Mouse (Mus musculus): ENCODE measurements around the gene Apobec4. TPM values are rescaled to one million over a fixed set of nuclear protein-coding genes. Genes with fewer than 3 reads are reported as not detected.

The Apobec4 gene
- not detected for total RNA-seq (2021)

DNA sequence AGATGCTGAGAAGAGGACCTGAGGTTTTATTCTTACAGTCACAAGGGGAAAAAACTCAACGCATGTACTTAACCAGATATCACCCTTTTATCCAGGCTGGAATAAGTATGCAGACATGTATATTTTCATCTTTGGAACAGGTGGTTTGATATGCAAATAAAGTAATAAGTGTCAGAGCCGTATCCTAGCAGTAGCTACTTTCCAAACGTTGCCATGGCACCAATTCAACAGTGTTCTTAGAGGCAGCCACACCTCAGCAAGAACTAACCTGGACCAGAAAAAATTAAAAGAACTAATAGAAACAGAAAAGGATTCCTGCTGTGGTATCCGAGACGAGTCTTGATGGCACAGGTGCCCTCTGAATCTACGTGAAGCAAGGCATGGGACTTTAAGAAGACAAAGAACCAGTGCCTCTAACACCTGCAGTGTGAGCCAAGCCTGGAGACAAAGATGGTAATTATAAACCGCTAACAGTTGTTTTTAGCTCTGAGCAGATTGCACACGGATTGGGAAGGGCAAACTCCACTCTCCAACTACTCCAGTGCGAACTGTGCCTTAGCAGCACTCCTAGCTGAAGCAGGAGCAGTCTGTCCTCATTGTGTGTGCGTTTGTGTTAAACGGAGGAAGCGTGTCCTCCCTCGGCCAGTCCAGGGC is at the start of gene Apobec4:
Apobec4 (plus strand) TSS at position 240 of the 654 bp plus-strand sequence.
- intact Hi-C loops (cut with DNase I), result loop anchor here (10.0 kb wide), 1 partner anchor 356 kb away; the partner anchor contains the start of gene Colgalt2

DNA sequence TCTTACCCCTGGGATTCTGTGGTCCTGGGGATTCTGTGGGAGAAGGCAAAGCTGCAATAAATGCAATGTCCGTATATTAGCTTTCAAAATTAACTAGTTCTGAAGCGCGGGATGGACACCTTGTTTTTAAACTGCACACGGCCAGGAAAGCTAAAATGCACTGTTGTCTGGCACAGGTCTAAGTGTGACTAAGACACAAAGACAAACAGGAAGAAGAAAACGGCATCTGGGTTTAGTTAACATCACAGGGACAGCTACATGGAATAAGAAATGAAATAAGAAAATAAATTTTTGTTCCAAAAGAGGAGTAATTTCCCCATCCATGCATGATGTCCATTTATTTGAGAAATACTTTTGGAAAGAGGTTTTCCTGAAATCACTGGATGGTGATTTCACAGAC is 49.3 kb upstream of the Apobec4 start:
- intact Hi-C loops (cut with DNase I), result no loop called here
- no peak for DNase-seq (ENCODE audit: low spot score in 2 of 2)

More for the DNA sequence above, at the start of gene Apobec4:
- DNase-seq (ENCODE audit: low spot score in 2 of 2), result peak; percentile 60 to 82

DNA sequence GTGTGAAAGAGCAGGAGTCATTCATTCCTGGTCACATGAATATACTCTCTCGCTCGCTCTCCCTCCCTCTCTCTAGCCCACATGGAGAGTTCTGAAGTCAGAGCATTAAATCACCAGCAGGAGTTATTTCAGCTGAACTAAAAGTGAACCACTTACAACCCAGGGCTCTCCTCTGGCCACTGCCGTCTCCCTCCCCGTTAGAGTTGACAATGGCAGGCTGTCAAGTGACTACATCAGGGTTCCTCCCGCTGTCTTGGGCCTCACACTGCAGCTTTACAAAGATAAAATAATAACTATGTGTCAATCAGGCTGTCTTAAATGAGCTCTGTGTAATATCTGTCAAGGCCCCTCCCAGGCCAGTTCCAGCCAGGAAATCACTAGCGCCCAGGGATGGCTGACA is 47.4 kb upstream of the Apobec4 start:
- DNase-seq (ENCODE audit: low spot score in 2 of 2), result no peak
- intact Hi-C loops (cut with DNase I), result no loop called here

DNA sequence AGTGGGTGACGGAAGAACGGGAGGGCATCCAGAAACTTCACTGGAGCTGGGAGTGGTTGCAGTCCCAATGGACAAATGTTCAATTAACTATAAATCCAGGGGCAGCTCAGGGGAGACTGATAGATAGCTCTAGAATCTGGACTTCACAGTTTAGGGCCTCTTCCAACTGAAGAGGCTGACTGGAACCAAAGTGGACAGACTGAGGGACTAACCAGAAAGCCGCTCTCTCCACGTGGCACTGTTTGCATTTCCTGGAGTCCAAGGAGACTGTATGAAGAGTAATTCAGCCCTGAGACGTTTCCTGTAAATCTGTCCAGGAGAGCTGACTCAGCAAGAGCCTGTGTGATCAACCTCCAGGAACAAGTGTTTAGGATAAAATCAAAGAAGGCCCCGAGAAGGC is 46.4 kb upstream of the Apobec4 start:
- DNase-seq (ENCODE audit: low spot score in 2 of 2), result no peak
- intact Hi-C loops (cut with DNase I), result no loop called here

DNA sequence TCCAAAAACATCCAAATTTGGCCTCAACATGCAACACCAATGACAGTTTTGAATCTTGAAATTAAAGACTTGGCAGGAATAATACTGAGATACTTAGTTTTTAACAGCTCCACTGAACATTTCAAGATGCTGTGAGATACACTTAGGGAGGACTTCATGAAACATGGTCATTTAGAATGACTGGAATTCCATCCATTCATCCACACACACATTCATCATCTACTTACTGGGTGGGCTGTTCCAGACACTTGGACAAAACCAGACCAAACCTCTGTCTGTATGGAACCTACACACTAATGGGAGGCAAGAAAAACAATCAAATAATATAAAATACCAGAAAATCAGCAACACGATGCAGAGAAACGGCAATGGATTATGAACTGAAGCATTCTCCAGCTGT is 42.8 kb upstream of the Apobec4 start:
- intact Hi-C loops (cut with DNase I), result no loop called here
- no peak for DNase-seq (ENCODE audit: low spot score in 2 of 2)

DNA sequence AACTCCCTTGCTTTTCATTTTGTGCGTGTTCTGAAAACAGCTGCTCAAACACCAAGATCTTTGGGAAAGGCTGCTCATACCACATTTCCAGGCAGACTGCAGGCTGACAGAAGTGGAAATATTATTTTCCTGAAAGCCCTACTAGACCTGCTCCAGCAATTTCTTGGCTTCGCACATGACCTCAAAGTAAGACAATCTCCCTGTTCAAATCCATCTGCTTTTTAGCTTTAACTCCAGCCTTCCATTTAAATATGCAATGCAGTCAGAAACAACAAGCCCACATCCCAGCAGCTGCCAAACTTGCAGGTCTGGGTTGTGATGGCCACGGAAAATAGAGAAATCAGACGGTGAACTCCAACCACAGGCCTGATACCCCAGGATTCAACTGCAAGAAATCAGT is 39.3 kb upstream of the Apobec4 start:
- intact Hi-C loops (cut with DNase I), result no loop called here
- DNase-seq (ENCODE audit: low spot score in 2 of 2), result no peak

DNA sequence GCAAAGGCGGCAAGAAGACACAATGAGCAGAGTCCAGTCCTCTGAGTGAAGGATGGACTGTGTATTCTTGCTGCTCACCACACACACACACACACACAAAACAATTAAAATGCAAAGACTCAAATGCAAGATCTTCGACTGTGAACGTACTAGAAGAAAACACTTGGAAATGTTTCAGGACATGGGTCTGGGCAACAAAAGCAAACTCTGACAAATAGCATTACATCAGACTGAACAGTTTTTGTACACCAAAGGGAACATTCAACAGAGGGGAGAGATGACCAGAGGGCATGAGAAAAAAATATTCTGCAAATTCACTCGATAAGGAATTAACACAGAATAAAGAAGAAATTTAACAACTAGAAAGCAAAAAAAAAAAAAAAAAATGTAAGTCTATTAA is 36.4 kb upstream of the Apobec4 start:
- intact Hi-C loops (cut with DNase I), result no loop called here
- no peak for DNase-seq (ENCODE audit: low spot score in 2 of 2)

DNA sequence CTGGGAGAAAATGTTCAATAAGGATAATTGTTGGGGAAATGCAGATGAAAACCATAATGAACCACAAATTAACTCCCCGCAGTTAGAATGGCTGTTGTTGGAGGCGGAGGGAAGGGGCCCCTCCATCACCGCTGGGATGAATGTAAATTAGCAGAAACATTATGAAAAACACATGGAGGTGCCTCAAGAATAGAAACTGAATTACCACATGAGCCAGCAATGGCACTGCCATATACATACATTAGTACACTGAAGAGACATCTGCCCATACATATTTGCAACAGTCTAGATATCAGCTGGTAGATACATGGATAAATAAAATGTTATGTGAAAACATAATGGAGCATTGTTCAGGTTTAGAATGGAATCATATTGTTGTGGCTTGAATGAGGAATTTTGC is 35.9 kb upstream of the Apobec4 start:
- intact Hi-C loops (cut with DNase I), result no loop called here
- no peak for DNase-seq (ENCODE audit: low spot score in 2 of 2)

DNA sequence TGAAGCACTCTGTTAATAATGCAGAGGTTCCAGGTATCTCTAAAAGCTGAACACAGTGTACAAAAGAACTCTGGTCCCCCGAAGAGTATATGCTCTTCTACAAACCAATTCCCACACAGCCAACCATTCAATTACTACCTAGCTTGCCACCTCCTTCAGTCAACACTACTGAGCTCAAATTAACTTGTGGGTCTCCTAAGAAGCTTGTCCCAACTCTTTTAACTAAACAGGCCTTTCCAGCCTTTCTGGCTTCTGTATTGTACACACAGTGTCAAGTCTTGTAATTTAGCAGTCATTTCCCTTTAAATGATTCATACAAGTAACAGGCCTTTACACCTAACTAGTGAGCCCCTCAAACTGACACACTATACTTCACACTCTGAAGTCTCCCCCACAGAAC is 33.0 kb upstream of the Apobec4 start:
- intact Hi-C loops (cut with DNase I), result no loop called here

DNA sequence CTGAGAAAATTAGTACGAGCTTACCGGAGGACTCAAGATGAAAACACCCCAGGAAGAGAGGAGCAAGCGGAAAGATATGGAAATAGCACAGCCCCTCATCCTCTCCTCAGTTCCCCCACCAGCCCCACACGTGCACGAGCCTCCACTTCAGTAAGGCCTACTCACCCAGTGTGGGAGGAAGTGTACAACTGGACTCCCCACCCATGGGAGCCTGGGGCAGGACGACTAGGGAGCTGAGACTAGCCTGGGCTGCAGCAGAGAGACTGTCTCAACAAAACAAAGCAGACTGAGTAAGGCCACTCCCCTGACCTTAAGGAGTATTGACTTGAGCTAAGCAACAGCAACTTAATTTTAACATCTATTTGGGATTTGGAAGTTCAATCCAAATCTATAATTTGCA is 32.2 kb upstream of the Apobec4 start:
- intact Hi-C loops (cut with DNase I), result no loop called here
- no peak for DNase-seq (ENCODE audit: low spot score in 2 of 2)

More for the DNA sequence above, 33.0 kb upstream of the Apobec4 start:
- DNase-seq (ENCODE audit: low spot score in 2 of 2), result no peak

DNA sequence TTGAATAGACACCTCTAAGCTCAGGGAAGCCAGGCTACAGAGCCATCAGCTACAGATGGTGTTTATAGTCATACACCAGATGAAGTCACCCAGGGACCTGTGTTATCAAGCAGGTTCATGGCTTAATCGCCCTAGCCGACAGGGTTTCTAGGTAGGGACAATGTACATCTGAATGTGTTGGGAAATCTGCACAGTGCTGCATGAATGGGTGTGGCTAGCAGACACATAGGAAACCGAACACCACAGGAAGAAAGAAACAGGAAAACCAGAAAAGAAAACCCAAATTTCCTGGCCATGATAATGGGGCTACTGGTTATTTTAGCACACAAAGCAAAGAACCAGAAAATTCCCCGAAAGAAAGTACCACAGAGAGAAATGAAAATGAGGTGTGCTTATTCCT is 29.4 kb upstream of the Apobec4 start:
- intact Hi-C loops (cut with DNase I), result no loop called here
- DNase-seq (ENCODE audit: low spot score in 2 of 2), result no peak

DNA sequence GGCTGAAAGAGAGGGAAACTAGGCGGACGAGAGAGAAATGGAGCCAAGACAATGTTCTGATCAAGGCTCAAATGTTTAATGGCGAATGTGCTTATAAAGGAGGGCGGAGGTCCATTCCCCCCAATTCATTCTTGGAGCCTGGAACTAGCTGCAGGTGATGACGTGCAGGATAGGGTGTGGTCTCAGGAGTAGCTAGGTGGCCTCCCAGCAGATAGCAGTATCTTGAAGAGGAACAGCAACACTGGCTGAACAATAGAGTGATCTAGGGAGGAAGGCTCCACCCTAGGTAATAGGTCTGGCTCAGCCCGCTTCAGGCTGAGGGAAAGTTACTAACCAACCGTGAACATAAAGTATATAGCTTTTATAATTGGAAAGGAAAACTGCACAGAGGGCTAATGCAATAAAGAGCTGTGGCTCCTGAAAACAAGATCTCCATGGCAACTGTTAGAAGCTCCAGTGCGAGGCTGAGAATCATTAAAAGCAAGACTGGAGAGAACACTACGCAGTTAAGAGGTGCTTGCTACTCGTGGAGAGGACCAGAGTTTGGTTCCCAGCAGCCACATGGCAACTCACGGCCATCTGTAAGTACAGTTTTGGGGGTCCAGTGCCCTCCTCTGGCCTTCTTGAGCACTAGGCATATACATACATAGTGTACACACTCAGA is 28.7 kb upstream of the Apobec4 start:
- intact Hi-C loops (cut with DNase I), result no loop called here
- peak in 1 of 2 experiments; percentile 14 for DNase-seq (ENCODE audit: low spot score in 2 of 2)

DNA sequence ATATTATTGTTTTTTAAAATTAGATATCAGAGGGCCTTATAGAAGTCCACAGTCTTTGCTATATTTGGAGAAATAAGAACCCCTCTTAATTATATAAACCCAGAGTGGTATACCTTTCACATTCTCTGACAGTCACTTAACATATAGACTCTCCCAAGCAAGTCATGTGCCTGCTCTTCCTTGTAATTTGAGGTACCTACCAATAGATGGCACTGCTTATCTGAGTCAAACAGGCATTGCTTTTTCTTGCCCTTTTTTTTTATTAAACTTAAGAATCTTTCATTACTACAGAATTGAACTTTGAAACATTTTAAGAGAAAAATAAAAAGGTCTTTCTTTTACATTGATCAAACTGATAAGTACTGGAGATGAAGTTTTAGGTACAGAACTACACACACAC is 26.1 kb upstream of the Apobec4 start:
- intact Hi-C loops (cut with DNase I), result no loop called here
- DNase-seq (ENCODE audit: low spot score in 2 of 2), result no peak

DNA sequence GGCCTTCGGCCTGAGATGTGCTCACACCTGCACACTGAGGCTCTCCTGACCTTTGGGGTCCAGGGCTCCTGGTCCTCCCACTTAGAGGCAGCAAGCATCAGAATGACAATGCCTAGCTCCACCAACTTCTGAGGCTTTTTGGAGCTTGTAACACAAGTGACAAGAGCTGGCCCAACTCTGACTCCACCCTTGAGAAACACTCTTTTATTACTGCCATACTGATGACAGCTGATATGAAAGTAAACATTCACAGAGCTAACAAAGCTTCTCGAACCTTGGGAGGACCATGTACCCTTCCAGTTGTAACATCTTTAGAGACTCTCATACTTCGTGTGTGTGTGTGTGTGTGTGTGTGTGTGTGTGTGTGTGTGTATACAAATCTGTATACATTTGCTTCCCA is 24.3 kb upstream of the Apobec4 start:
- intact Hi-C loops (cut with DNase I), result no loop called here
- no peak for DNase-seq (ENCODE audit: low spot score in 2 of 2)

DNA sequence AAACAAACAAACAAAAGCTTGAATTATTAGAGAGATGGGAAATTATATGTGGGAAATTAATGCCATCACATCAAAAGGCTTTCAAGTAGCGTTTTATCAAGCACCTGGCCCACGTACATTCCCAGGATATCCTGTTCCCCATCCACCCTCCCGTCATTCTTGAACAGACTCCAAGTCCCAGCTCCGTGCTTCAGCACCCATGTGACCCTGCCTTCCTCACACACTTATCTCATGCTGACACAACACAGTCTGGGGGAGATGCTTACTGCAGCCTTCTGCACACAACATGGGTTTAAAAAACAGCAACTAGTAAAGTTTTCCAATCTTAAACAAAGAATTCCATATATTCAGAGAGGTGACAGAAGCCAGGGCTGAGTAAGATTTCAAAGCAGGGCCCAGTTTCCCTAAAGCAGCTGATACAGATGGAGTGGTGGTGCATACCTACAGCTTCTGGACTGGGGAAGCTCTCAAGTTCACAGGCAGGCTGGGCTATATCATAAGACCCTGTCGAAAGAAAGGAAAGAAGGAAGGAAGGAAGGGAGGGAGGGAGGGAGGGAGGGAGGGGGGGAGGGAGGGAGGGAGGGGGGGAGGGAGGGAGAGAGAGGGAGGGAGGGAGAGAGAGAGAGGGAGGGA is 22.6 kb upstream of the Apobec4 start:
- intact Hi-C loops (cut with DNase I), result no loop called here
- DNase-seq (ENCODE audit: low spot score in 2 of 2), result no peak

DNA sequence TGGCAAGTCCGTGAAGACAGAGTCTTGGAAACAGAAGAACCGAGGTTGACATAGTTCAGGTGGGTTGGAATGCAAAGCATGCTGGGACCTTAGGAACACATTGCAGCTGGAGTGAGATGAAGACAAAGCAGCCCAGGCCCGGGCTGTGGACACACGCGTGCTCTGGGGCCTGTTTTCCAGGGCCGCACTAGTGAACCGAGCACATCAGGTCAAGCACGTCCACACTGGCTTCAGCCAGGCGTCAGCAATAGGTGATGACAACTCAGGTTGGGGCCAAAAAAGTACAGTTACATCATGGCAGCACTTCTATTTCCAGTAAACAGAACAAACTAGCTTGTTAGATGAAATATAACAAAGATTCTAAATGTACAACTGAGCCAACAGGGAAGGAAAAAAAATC is 11.6 kb upstream of the Apobec4 start:
- intact Hi-C loops (cut with DNase I), result no loop called here
- DNase-seq (ENCODE audit: low spot score in 2 of 2), result no peak

DNA sequence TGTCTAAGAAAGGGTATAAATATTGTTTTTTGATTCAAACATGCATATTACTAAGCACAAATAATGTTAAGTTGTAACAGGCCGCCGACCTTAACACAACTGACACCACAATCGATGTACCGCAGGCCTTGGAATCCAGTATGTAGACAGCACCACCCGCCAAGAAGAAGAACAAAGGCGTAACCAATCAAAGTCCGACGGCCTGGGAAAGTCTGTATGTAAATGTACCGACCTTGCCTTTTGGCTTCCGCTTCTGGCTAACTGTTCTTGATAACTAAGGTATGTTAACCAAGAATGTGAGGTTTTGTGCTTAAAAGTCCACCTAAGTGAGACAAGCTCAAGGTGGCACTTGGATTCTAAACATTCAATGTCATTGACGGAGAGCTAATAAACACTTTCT is 11.0 kb upstream of the Apobec4 start:
- intact Hi-C loops (cut with DNase I), result no loop called here
- DNase-seq (ENCODE audit: low spot score in 2 of 2), result no peak

DNA sequence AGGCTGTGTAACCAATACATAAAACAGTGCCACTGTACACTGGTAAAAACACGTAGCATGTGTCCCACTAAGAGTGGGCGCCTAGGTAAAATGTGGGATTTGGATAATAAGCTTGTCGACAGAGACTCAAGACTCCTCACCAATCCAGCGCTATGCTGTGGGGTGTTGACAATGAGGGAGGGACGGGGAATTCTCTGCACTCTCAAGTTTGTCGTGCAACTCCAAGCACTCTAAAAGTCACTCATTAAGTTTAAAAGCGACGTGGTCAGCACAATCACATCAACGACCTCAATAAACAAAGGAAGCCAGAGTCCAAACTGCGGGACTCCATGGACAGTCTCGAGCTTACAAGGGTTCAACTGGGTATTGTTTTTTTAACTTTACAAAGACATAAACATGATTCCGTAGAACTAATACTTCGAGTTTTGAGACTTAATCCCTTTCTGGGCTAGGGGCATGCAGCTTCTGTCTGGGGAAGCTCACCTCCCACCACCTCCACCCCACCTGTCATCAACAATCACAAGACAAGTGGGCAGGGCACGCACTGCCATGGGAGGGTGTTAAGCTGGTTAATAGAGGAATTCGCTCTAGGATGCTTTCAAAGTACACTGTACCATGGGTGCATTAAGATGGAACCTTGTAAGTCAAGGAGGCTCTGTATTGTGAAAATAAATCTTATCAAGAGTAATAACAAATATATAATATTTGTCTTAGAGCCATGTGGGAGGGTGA is 7.1 kb upstream of the Apobec4 start:
- intact Hi-C loops (cut with DNase I), result no loop called here
- no peak for DNase-seq (ENCODE audit: low spot score in 2 of 2)

DNA sequence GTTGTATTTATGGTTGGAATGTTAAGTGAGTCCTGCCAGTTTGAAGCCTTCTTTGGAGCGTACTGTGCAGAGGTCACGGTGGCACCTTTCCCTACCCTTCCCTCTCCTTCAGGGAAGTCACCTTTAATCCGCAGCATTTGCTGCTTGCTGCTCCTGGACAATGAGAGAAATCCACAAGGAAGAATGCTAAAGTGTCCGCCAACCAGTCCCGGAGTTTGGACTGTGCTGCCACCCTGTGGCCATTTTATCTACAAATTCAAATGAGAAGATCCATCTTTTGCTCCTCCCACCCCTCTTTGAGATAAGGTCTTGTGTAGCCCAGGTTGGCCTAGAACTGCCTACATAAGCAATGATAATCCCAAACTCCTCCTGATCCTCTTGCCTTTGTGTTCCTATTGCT is 3.9 kb upstream of the Apobec4 start:
- peak; percentile 81 to 91 for DNase-seq (ENCODE audit: low spot score in 2 of 2)
- intact Hi-C loops (cut with DNase I), result loop anchor here (1.0 kb wide), 1 partner anchor 221 kb away; no protein-coding TSS in a partner anchor

DNA sequence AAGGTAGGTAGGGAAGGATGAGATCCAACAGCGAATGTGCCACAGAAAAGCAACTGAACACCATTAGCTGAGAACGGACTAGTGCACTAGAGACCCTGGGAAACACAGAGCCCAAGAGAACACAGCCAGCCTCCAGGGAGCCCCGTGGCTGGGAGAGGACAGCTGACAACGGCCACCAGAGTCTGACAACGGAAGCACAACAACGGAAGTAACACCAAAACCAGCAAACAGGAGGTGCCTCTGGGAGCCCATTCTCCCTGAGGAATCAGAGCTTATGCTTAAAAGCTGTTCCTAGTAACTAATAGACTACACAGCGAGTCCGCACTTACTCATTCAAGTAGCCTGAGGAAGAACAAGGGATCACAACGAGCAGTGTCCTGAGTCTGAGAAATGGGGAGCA is 1.1 kb upstream of the Apobec4 start:
- no peak for DNase-seq (ENCODE audit: low spot score in 2 of 2)
- intact Hi-C loops (cut with DNase I), result no loop called here
